Mouse (Mus musculus): Measurements from ENCODE around the gene Gm49380.

The Gm49380 gene

DNA sequence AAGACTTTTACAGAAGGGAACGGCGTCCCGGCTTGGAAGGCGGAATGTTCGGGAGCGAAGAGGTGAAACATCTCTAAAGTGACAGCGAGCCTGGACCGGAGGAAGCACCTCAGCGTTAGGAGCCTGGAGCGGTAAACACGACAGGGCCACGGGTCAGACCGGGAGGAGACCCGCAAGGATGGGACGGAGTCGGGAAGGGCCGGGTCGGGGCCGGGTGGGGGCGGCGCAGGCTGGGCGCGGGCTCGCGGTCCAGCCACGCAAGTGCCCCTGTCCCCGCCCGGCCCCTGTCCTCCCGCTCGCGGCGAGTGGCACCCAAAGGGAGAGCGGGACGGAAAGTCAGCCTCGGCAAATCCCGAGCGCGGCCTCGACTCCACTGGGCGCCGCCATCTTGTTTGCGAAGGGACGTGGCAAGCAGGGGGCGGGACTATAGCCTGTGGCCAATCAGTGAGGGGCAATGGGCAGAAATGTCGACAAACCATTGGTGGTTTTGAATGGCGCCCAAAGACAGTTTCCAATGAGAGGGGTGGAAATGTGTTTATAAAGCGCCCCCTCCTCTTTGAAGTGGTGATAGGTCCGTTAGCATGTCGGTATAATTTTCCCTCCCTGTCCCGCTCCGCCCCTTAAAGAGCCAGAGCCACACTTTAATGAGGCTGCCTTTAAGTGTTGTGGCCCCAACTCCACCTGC is at the start of gene Gm49380, which contains the start of gene Rnf26:
Gene Gm49380, minus strand, starts transcription at position 396 of the 685 bp plus-strand sequence.
Gene Rnf26, minus strand, starts transcription at position 413 of the 685 bp plus-strand sequence.
- DNase-seq (ENCODE audit: low spot score), result peak; percentile 96

DNA sequence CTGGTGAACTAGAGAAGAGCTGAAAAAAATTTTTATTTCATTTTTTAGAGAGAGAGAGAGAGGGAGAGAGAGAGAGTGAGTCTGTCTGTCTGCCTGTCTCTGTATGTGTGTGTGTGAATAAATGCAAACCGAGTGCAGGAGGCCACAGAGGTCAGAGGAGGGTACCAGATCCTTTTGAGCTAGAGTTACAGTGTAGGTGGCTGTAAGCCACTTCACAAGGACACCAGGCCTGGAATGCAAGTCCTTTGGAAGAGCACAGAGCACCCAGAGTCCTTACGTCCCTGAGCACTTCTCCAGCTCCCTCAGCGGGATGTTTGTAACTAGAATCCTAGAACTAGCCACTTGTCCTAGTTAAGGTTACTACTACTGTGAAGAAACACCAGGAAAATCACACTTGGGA is 46.6 kb upstream of the Gm49380 start:
- DNase-seq (ENCODE audit: low spot score), result no peak

DNA sequence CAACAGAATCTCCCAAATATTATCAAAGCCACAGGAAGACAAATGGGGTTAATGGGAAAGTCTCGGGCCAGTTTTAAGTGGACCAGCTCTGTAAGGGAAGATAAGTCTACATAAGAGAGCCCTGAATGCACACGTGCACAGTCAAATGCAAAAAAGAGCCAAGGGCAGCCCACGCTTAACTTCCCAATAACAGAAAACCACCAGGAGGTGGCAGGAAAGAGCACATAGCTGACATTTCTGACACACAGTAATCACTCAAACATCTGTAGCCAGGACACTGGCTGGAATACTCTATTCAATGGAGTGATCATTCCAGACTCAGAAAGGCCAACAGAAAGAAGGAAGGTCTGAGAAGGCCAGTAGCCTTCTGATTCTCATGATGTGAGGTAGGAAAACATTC is 34.0 kb upstream of the Gm49380 start:
- DNase-seq (ENCODE audit: low spot score), result no peak

DNA sequence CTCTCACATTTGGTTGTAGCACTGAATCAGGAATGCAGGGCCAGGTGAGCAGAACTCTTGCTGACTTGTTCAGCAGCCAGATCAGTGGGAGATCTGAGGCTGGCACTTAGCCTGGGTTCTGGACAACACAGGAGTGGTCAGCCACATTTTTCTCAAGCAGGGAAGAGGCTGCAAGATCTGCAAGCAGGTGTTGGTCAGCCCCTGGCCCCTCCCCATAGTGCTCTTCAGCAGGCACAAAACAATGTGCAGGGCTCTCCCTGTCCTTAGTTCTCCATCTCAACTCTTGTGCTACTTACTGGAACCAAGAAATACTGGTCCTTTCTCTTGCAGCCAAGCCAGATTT is 31.4 kb upstream of the Gm49380 start:
- DNase-seq (ENCODE audit: low spot score), result no peak

DNA sequence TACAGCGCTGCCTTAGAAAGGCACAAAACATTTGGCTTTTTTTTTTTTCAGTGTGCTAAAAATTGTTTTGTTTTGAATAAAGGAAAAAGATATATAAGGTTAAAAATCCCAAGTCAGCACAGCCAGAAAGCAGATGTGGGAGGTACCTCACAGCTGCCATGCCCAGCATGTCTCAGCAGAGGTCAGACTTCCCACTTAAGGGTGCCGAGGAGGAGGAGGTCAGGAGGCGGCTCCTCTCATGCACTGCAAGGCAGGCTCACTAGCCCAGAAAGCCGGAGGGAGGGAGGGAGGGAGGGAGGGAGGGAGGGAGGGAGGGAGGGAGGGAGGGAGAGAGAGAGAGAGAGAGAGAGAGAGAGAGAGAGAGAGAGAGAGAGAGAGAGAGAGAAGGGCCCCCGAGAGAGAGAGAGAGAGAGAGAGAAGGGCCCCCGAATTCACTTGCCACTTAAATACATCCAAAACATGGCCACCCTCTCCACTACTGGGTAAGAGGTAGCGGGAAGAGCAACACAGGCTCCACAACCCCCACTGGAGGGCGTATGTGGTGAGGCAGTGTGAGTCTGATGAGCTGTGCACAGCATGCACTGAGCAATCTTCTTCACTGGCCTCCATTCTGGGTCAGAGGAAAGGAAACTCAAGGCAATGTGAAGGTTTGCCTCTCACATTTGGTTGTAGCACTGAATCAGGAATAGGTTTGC is 30.9 kb upstream of the Gm49380 start:
- no peak for DNase-seq (ENCODE audit: low spot score)

DNA sequence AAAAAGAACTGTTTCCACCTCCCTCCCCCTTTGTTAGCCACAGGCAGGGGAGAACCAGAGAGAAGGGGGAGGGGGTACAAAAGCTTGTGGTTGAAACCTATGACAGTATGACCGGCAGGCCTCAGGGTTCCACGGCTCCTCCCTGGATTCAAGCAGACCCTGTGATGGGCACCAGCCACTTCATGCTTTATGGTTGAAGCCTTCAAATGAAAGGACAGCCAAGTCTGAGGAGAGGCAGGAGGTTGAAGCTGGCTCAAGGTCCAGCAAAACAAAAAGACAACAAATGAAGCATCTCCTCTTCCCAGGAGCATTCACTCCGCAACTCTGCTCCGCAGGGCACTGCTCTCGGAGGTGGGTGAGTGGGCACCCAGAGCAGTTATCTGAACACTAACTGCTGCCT is 30.1 kb upstream of the Gm49380 start:
- DNase-seq (ENCODE audit: low spot score), result no peak

DNA sequence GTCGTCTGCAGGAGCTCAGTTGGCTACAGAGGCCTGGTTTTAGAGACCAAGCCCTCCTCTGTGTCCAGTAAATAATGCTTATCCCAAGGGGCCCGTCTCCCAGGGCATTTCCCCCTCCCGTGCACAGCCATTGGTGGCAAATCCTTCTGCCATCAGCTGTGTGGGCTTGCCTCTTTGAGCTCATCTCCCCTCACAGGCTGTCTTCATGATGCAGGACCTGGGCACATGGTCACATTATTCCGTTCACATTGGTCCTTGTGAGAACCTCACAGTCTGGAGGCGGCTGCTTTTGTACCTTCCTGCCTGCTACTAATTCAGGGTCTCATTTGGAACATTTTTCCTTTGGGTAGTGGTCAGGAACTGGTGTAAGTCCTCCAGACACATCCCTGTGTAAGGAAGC is 28.7 kb upstream of the Gm49380 start:
- DNase-seq (ENCODE audit: low spot score), result no peak

DNA sequence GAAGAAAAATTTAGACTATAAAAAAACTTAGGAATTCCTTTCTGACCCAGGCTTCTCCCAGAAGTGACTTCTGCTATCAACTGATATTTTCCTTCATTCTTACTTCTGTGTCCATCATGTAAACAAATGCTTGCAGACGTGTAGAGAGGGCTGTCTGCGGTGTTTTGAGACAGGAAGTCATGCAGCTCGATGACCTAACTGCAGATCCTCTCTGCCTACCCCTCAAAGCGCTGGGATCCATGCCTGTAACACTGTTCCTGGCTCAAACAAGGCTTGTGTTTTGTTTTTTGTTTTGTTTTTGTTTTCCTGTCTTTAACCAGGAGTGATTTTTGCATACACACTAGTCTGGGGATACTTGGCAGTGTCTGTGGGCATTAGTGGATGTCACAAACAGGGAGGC is 24.5 kb upstream of the Gm49380 start:
- DNase-seq (ENCODE audit: low spot score), result no peak

DNA sequence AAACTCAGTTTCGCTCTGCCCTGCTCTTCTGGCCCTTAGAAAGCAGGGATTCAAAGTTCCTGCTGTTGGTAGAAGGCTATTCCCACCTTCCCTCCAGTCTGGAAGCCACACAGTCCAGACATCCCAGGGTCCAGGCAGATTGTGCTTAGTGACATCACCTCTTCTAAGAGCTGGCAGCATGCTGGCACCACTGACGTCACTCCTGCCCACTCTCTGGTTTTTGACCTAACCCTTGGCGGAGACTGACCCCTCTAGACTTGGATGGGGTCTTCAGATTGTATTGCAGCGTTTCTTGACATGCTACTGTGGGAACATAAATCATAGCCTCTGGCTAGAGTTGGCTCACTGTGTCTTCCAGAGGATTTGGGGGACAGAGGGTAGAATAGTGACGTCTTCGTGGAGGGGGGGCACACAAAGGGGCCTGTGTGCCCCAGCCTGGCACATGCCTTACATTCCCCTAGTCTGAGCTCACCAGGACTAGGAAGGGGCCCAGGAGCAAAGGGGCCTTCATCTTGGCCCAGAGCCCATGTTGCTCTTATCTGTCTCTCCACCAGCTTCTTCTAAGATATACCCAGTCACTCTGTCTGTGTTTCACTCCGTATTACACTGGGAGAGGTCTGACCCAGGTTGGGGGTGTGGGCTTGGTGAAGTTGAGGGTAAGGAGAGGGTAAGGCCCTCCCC is 22.6 kb upstream of the Gm49380 start:
- no peak for DNase-seq (ENCODE audit: low spot score)

DNA sequence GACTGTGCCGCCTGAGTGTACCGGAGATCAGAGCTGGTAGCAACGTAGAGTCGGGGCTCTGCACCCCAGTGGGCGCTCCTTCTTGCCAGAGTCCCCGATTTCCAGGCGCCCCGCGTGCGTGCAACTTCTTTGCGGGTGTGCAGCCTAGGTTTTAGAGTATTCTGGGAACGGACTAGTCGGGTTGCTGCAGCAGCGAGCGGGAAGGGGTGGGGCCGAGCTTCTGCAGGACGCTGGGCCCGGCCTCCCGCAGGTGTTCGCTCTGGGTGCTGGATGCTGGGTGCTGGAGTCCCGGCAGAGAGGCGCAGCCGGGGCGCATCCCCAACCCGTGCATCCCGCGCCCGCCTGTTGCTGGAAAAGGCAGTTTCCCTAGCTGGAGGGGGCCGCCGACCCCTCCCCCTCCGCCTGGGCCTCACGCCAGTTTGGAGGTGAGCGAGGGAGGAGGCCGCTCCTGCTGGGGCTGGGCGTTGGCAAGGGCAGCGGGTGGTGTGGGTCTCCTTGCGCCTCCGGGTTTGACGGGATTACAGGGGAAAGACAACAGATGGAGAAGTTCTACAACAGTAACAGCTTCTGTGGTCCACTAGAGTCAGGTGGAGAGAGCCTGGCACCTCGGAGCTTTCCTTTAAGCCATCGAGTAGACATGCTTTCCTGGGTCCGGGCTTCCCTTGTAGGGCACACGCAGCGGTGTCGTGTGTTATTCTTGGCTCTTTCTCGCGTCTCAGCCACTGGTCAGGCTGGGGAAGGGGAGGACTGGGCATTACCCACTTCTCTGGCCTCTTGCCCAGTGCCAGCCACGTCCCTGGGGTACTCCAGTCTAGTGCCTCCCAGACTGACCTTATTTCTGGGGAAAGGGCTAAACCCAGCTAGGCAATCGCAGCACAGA is 21.8 kb upstream of the Gm49380 start:
- DNase-seq (ENCODE audit: low spot score), result no peak

DNA sequence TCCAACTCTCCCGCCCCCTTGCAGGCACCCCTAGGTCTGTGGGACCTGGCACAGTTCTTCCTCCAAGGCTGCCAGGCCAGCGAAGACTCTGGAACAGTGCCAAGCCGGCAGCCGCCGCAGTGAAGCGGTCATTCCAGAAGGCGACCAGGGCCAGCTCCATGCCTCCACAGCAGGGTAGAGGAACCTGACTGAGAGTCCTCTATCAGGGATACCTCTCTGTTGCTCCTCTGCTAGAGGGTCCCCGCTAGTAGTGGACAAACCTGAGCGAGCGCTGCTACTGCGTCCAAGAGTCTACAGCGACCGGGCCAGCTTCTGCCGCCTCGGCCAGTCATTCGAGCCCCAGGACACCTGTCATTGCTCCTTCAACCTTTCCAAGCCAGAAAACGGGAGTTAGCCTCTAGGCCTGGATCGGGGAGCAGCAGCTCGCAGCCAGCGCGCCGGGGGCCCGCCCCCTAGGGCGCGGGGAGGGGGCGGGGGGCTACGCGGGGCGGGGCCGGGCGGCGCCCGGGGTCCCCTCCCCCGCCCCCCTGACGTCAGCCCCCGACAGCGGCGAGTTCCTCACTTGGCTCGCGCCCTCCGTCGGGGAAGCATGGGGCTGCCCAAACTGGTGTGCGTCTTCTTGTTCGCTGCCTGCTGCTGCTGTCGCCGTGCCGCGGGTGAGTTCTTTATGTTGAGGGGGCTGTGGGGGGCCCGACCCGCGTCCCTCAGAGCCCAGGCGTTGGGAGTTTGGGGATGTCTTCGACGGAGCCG is 21.0 kb upstream of the Gm49380 start, which contains the start of gene Mcam:
Gene Mcam, plus strand, starts transcription at position 369 of the 750 bp plus-strand sequence.
- DNase-seq (ENCODE audit: low spot score), result no peak

DNA sequence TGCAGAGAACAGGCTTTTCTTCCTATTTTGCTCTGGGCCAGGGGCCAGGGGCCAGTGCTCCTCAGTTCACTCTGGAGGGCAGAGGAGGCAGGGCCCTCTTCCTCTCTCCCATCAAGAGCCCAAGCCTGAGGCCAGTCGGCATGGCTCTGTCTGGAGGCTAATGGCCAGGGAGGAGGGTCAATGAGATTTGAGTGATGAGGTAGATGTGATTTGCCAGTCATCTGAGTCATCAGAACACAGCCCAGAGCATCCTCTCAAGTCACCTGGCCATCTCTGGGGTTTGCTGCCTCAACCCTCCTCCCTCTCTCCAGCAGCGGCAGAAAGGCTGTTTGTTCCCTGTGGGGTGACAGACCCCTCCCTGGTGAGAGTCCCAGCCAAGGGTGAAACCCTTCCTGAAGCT is 20.0 kb upstream of the Gm49380 start:
- no peak for DNase-seq (ENCODE audit: low spot score)

DNA sequence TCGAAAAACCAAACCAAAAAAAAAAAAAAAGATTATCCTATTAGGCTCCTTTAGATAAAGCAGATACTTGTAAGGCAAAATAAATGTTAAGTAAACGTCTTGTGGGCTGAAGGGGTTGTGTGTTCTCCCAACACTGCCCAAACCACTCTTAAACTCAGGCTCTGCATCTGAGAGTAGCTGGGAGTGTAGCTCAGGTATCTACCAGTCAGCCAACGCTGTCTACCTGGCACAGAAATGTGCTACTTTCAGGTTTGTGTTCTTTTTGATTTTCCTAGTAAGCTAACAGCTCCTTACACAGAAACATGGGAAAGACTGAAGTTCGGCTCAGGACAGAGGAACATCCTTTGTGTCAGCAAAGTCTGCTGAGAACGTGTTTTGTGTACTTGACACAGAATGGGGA is 18.9 kb upstream of the Gm49380 start:
- no peak for DNase-seq (ENCODE audit: low spot score)

DNA sequence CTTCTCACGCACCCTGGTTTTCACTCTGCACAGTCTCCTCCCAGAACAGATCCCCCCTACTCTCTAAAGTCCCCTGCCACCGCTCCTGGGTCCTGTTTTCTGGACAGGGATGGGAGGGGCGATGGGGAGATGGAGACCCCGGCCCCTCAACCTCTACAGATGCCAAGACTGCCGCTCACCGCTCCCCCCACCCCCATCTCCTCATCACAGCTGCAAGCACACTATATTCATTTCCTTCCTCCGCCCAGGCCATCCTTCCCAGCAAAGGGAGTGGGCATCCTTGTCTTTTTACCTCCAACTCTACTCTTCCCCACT is 17.9 kb upstream of the Gm49380 start:
- no peak for DNase-seq (ENCODE audit: low spot score)

DNA sequence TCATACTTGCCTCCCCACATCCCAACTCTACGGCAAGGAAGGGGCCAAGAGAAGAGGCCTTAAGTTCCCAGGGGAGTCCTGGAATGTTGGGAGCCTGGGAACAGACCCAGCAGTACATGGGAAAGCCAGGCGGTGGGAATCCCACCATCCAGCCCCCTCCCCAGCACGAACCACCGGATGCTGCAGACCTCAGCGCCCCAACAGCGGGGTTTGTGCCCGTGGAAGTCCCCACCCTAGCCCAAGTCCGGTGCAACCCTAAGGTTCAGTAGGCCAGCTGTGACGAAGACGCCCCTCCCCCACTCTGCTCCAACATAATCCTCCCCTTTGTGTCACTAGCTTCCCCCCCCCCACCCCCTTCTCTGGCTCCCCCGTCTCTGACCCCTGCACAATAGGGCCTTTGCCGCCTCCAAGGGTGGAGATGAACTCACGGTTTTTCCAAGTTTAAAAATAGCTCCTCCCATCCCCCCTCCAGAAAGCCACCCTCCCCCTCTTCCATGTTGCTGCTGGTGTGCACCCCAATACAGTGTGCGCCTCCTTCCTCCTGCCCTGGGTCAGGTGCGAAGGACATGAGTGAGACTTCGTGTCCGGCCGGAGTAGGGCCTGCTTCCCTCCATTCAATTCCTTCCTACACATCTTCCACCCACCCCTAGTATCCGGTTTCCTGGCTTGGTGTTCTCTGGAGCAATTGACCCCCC is 17.4 kb upstream of the Gm49380 start:
- no peak for DNase-seq (ENCODE audit: low spot score)

DNA sequence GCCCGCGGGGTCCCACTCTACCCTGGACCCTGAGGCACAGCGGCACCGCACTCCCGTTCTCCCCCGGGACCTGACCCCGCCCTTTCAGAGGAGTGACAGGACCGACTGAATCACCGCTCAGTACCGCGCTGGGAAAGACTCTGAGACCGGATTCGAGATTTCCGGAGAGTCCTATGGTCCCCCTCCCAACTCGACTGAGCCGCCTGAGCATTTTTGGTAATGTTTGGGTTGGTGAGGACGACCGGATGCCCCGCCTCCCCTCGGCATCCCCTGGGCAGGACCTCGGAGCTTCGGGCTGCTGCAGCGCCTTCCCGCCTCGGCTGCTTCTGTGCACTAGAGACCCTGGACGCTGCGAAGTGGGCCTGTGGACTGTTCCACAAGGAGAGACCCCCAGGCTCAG is 16.7 kb upstream of the Gm49380 start:
- DNase-seq (ENCODE audit: low spot score), result peak; percentile 85

DNA sequence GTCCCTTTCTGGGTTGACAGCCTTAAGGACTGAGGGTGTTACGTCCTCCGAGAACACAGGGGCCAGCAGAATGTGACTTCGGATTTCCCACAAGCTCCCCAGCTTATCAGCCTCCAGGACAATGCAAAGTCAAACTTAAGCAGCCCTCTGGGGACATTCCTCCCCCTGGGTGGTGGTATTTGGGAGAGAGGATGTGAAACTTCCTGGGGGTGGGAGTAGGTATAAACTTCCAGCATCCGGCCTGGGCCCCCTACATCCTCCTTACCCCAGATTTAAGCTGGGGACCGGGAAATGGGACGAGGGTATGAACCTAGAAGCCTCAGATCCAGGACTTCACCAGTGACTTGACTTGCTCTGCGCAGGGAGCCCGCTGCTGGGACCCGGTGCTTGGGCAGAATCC is 16.3 kb upstream of the Gm49380 start:
- no peak for DNase-seq (ENCODE audit: low spot score)

DNA sequence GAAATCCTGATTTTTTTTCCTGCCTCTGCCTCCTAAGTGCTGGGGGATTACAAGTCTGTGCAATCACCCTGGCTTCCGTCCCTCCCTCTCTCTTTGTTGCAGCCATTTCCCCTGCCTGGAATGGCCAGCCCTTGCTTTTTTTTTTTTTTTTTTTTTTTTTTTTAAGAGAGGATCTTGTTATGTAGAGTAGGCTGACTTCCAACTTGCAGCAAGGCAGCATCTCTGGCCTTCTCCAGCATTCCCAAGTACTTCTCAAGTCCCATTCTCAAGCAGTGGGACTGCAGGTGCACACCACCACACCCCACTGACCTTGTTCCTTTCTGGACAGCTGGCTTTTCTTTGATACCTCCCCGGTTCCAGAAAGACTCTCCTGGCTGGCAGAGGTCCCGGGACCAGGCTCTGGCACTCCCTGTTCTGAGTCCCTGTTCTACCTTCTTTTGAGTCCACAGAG is 14.1 kb upstream of the Gm49380 start:
- no peak for DNase-seq (ENCODE audit: low spot score)

DNA sequence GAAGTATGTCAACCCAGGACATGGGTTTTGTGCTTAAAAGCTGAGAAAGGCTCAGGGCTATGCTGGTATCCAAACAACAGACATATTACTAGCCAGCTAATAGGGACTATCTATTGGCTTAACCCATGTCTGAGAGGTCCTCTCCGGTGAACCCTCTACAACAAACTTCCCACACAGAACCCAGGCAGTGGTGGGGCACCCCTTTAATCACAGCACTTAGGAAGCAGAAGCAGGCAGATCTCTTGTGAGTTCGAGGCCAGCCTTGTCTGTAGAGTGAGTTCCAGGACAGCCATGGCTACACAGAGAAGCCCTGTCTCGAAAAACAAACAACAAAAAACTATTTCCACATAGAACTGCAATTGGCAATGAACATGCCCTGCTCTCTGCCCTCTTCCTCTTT is 13.4 kb upstream of the Gm49380 start:
- no peak for DNase-seq (ENCODE audit: low spot score)

DNA sequence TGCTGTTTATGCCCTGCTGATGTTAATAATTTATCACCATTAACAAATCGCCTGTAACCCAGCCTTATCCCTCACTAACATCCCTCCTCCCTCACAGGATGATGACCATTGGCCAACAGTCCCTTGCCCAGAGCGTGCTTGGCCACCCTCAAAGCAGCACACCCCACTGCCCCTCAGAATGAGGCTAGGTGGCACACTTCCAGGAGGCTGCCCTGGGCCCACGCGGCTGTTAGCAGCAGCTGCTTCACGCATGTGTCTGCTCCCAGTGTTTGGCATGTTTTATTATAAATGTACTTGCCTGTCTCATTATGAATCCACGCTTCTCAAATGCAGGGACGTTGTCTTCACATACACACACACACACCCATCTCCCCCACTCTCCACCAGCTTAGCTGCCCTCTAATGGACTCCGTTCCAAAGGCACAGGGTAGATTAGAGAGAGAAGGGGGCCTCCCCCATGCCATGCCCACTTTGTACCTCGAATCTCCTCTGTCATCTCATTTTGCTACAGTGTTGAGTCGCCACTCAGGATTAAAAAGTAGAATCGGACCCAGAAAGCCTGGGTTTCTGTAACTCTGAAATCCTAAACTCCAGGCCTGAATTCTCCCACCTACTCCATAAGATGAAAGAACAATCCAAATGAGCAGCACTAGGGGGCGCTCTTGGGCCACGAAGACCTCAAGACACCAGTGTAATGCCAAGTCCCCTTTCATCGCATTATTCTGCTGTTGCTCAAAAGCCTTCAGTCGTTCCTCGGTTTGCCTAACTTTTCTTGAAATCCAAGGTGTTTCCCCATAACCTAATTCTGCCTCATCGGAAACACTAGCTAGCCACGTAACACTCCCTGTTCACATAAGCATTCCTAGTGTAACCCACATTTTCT is 12.5 kb upstream of the Gm49380 start:
- DNase-seq (ENCODE audit: low spot score), result peak; percentile 80

Data from T-cell, adult 2 months (primary cell).